Mouse (Mus musculus): Measurements from ENCODE around the gene Btnl10.

DNA sequence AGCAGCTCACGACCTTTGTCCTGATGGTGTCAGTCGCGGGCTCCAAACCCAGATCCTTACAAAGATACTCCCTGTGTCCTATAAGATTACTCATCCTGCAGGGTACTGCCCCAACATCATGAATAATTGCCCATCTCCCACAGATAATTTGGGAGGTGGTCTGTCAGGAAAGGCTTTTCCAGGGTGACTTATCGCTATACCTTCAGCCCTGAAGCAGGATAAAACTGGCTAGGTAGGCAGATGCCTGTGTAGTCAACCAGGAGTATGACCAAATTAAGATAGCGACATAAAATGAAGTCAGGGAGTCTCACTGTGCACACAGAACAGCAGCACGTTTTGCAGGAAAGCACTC lies 21.4 kb downstream of the Btnl10 start:
- TF ChIP-seq CTCF (IDR thresholded peaks at IDR 0.05; ENCODE audit: borderline replicate concordance, insufficient read depth, low read depth, low read length) (no peak), POLR2A (IDR thresholded peaks at IDR 0.05; ENCODE audit: borderline replicate concordance, insufficient read depth, low read length) (no peak)

Measured in cerebellum, adult 2 months (tissue).